Mouse (Mus musculus) mouse embryonic stem cell (cell line): ENCODE results near the gene Sympk.

Experiments used
- in situ Hi-C, 2 experiments: fragments of 300-500 bp; cut with MboI; formaldehyde crosslinking; loops; 1 replicate in 1 of 2; 3 replicates in 1 of 2; pipeline ENCODE4 v1.14.3; 2019 to 2020; ENCODE audit warnings: low sequenced_read_pairs in 2 of 2, low pct_unique_long_range_greater_than_20kb in 1 of 2, mixed read lengths in 1 of 2; ENCODE audit not compliant: unreplicated experiment in 1 of 2

Sympk gene

GRCm38 (mm10) chr7:19075231-19075630 is 51.1 kb downstream of the Sympk start:
- in situ Hi-C loops, result no loop called here

GRCm38 (mm10) chr7:19075723-19076585 is 51.8 kb downstream of the Sympk start, which contains the start of gene Dmwd:
Gene Dmwd (plus strand): TSS chr7:19076227.
- in situ Hi-C loops, result no loop called here

GRCm38 (mm10) chr7:19076586-19076991 is 52.4 kb downstream of the Sympk start:
- in situ Hi-C loops, result no loop called here

GRCm38 (mm10) chr7:19077761-19078160 is 53.6 kb downstream of the Sympk start:
- in situ Hi-C loops, result no loop called here

- in situ Hi-C loops, result no loop called here
Measured at GRCm38 (mm10) chr7:19078732-19079131, 54.6 kb downstream of the Sympk start.

GRCm38 (mm10) chr7:19080451-19080950 is 56.3 kb downstream of the Sympk start:
- in situ Hi-C loops, result no loop called here

- in situ Hi-C loops, result no loop called here
Measured at GRCm38 (mm10) chr7:19082171-19082570, 58.0 kb downstream of the Sympk start.

GRCm38 (mm10) chr7:19083096-19083495 is 58.9 kb downstream of the Sympk start:
- in situ Hi-C loops, result no loop called here

GRCm38 (mm10) chr7:19083701-19084100 is 59.5 kb downstream of the Sympk start, which contains the start of gene Dmpk:
Gene Dmpk (plus strand): TSS chr7:19083849.
- in situ Hi-C loops, result no loop called here

- in situ Hi-C loops, result no loop called here
Measured at GRCm38 (mm10) chr7:19084277-19084771, 60.1 kb downstream of the Sympk start.

- in situ Hi-C loops, result no loop called here
Measured at GRCm38 (mm10) chr7:19084921-19085473, 60.8 kb downstream of the Sympk start.

- in situ Hi-C loops, result no loop called here
Measured at GRCm38 (mm10) chr7:19085495-19085894, 61.3 kb downstream of the Sympk start.

GRCm38 (mm10) chr7:19086042-19086441 is 61.9 kb downstream of the Sympk start:
- in situ Hi-C loops, result no loop called here

- in situ Hi-C loops, result no loop called here
Measured at GRCm38 (mm10) chr7:19086760-19087159, 62.6 kb downstream of the Sympk start.

GRCm38 (mm10) chr7:19088813-19089212 is 64.6 kb downstream of the Sympk start:
- in situ Hi-C loops, result no loop called here

- in situ Hi-C loops, result no loop called here
Measured at GRCm38 (mm10) chr7:19091913-19092312, 67.7 kb downstream of the Sympk start.

- in situ Hi-C loops, result no loop called here
Measured at GRCm38 (mm10) chr7:19092381-19093173, 68.4 kb downstream of the Sympk start.

- in situ Hi-C loops, result no loop called here
Measured at GRCm38 (mm10) chr7:19093174-19093521, 69.0 kb downstream of the Sympk start.
